Mouse (Mus musculus) olfactory bulb, adult 2 months (tissue): ENCODE results near the gene Cabp4.

Experiments used
- CTCF ChIP-seq: fragments of 200-500 bp; IDR thresholded peaks from 2 replicates; pipeline ENCODE4 v1.5.1; 2012; ENCODE audit warnings: low read depth, mild to moderate bottlenecking, low read length, moderate library complexity; ENCODE audit not compliant: insufficient read depth
- POLR2A ChIP-seq: fragments of 200-500 bp; IDR thresholded peaks from 2 replicates; pipeline ENCODE4 v1.6.1; 2012; ENCODE audit warnings: mild to moderate bottlenecking, low read depth, low read length, moderate library complexity; ENCODE audit not compliant: insufficient read depth

GRCm38 (mm10) chr19:4183689-4184088 lies 39.9 kb upstream of the Cabp4 start:
- TF ChIP-seq CTCF (no peak), POLR2A (no peak)
